Mouse (Mus musculus): ENCODE data around the gene Kbtbd4. TPM values are rescaled to one million over a fixed set of nuclear protein-coding genes. Genes with fewer than 3 reads are reported as not detected.
"Not testable (repeated sequence)": the region's sequence is repeated elsewhere in the genome, so short reads cannot be mapped to it uniquely, and the experiment has no call there.

The Kbtbd4 gene
- polyA plus RNA-seq, 1 experiment from 2014 or later, result 58.0 TPM

DNA sequence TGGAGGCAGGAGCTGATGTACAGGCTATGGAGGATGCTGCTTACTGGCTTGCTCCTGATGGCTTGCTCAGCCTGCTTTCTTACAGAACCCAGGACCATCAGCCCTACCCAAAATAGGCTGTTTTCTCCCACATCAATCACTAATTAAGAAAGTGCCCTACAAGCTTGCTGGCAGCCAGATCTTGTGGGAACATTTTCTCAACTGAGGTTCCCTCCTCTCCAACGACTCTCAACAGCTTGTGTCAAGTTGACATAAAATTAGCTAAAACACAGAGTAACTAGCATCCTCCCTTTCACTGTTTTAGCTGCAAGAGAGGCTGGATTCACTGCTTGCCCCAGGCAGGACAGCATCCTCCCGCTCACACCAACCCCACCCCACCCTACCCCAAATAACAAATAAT is 22.7 kb upstream of the Kbtbd4 start:
- H3K36me3 ChIP-seq, result no peaks in the 10 kb centered on the region
- H3K4me3 ChIP-seq, result no peak overlapping the region
- ATAC-seq (ENCODE audit: low FRiP score, low read depth), result no peak
- H3K9ac ChIP-seq, result no peak overlapping the region
- H3K4me1 ChIP-seq (replicated peaks), result peaks cover 38% of the 10 kb centered on the region
- WGBS, result 80% methylated on average over 2 of the region's 2 CpGs
- H3K4me2 ChIP-seq, result no peak overlapping the region
- H3K9me3 ChIP-seq, result no peaks in the 10 kb centered on the region
- no peak overlapping the region for H3K27ac ChIP-seq (replicated peaks)
- H3K27me3 ChIP-seq, result no peaks in the 10 kb centered on the region

DNA sequence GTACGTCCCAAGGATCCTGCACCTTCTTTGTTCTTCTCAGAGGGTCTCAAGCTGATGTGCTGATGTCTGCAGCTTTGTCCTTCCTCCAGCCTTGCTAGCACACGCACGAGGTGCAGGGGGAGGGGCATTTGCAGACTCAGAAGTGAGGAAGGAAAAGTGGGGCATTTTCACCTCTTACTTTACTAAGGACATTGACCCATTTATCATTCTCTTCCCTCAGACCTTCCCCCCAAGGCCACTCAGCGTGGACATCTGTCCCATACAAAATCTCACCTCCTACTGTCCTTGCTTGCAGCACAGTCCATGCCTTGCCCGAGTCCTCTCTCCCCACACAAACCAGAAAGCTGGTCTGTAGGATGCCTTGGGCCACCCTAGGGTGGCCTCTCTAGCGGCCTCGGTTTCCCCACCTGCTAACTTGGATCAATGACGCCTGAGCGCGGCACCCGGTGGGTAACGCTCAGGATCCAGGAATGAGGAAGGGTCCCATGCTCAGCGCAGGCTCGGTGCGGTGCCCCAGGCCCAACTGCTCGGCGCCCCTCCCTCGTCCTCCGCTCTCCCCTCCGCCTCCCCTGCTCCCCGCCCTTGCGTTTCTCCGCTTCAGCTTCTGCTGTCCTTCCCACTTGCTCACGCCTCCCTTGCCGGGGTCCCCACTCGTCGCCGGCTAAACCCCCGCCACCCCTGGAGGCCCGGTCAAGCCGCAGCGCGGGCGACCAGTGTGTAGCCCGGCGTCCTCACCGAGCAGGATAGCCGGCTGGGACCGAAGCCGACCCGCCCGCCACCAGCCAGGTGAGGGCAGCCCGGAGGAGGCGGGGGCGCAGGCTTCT is 19.1 kb upstream of the Kbtbd4 start, which contains the start of gene C1qtnf4:
Gene C1qtnf4, plus strand, starts transcription at position 643 of the 824 bp plus-strand sequence.
- Histone ChIP-seq H3K27me3 (no peaks in the 10 kb centered on the region), H3K9me3 (no peaks in the 10 kb centered on the region), H3K27ac (replicated peaks) (peak within 1 kb of the TSS; percentile 93), H3K36me3 (no peaks in the 10 kb centered on the region), H3K9ac (peak within 1 kb of the TSS; percentile 85), H3K4me3 (peak within 1 kb of the TSS; percentile 68), H3K4me2 (peak within 1 kb of the TSS; percentile 79), H3K4me1 (replicated peaks) (peaks cover 58% of the 10 kb centered on the region)
- under 1% methylated on average over 45 of the region's 45 CpGs for WGBS
- peak; percentile 86 for ATAC-seq (ENCODE audit: low FRiP score, low read depth)

DNA sequence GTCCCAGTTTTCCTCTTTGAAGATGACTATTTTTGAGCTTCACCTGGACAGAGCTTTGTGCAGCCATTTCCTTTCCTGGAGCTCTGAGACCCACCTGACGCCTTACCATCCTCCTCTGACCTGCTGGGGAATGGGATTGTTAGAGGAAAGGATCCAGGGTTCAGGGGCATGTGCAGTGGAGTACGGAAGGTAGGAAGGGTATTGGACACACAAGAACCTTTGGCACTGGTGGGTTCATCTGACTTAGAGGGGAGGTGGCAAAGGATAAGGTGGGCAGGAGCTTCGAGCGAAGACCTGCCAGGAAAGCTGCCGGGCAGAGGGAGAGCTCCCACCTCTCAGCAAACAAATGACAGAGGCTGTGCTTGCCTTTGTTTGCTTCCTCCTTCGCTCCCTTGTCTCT is 18.1 kb upstream of the Kbtbd4 start:
- ATAC-seq (ENCODE audit: low FRiP score, low read depth), result no peak
- WGBS, result 10% methylated on average over 6 of the region's 6 CpGs
- H3K9ac ChIP-seq, result peak overlapping the region; percentile 85
- H3K4me2 ChIP-seq, result peak overlapping the region; percentile 79
- H3K9me3 ChIP-seq, result no peaks in the 10 kb centered on the region
- H3K4me1 ChIP-seq (replicated peaks), result peaks cover 56% of the 10 kb centered on the region
- no peaks in the 10 kb centered on the region for H3K27me3 ChIP-seq
- H3K4me3 ChIP-seq, result peak overlapping the region; percentile 68
- H3K36me3 ChIP-seq, result 0 out of 2 replicates have a peak, but pooled peaks cover 2% of the 10 kb centered on the region
- peak overlapping the region; percentile 93 for H3K27ac ChIP-seq (replicated peaks)

DNA sequence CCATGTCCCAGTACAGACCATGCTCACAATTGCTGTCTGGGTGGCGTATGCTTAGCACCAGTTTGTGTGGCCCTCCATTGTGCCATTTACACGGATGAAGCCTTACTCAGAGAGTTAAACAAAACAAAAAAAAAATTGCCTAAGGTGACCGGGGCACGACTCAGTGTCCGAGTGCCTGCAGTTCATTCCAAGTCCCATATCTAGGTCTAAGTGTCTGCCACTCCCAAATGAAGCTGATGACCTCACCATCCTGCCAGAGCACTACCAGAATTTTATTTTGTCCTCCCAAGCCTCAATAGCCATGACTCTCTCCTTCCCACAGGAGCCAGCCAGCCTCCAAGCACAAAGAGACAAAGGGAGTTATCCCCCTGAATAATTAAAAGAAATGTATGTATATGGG is 16.9 kb upstream of the Kbtbd4 start:
- peaks cover 63% of the 10 kb centered on the region for H3K4me1 ChIP-seq (replicated peaks)

DNA sequence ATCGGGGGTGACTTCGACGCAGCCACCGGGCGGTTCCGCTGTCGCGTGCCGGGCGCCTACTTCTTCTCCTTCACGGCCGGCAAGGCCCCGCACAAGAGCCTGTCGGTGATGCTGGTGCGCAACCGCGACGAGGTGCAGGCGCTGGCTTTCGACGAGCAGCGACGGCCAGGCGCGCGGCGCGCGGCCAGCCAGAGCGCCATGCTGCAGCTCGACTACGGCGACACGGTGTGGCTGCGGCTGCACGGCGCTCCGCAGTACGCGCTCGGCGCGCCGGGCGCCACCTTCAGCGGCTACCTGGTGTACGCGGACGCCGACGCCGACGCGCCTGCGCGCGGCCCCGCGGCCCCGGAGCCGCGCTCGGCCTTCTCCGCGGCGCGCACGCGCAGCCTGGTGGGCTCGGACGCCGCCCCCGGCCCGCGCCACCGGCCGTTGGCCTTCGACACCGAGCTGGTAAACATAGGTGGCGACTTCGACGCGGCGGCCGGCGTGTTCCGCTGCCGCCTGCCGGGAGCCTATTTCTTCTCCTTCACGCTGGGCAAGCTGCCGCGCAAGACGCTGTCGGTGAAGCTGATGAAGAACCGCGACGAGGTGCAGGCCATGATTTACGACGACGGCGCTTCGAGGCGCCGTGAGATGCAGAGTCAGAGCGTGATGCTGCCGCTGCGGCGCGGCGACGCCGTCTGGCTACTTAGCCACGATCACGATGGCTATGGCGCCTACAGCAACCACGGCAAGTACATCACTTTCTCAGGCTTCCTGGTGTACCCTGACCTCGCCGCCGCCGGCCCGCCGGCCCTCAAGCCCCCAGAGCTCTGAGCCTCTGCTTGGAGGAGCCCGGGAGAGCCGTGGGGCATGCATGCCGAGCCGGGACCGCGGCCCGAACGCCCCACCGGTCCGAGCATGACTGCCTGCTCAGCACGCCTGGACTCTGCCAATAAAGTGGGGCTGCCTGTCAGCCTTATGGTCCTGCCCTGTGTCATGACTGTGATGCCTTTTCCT is 14.7 kb upstream of the Kbtbd4 start:
- peak; percentile 48 for ATAC-seq (ENCODE audit: low FRiP score, low read depth)
- Histone ChIP-seq H3K36me3 (peaks cover 17% of the 10 kb centered on the region; the same call in 1 of the 2 replicates), H3K27ac (replicated peaks) (peak overlapping the region; percentile 77), H3K27me3 (no peaks in the 10 kb centered on the region), H3K9ac (peak overlapping the region; percentile 43), H3K4me1 (replicated peaks) (peaks cover 49% of the 10 kb centered on the region), H3K4me3 (peak overlapping the region; percentile 44), H3K4me2 (peak overlapping the region; percentile 79), H3K9me3 (no peaks in the 10 kb centered on the region)
- 3% methylated on average over 126 of the region's 133 CpGs for WGBS

More for the DNA sequence above, 16.9 kb upstream of the Kbtbd4 start:
- no peak for ATAC-seq (ENCODE audit: low FRiP score, low read depth)
- 73% methylated on average over 5 of the region's 5 CpGs for WGBS
- Histone ChIP-seq H3K4me2 (peak overlapping the region; percentile 79), H3K27ac (replicated peaks) (peak overlapping the region; percentile 93), H3K9ac (peak overlapping the region; percentile 85), H3K27me3 (no peaks in the 10 kb centered on the region), H3K36me3 (peaks cover 8% of the 10 kb centered on the region; the same call in 1 of the 2 replicates), H3K4me3 (peak overlapping the region; percentile 68), H3K9me3 (no peaks in the 10 kb centered on the region)

DNA sequence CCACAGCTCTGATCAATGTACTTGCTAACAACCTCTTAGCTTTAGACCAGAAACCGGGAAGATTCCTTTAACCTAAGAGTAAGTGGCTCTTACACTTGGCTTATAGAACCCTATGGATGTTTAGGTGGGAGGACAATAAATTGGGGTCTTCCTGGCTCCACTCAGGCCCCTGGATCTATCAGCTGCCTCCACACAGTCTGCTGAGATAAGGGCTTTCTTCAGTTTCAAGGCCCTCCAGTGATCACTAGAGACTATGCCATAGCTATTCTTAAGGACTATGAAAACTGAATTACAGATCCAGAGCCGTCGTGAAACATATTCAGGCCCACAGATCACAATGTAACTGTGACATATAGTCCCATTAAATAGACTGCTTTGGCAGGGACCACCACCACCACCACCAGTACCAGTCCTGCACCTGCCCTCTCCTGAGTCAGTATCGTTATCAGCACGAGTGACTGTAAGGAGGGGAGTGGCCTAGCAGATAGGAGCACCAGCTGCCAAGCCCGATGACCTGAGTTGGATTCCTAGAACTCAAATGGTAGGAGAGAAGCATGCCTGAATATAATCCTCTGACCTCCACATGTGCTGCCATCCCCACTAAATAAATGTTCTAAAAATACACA is 10.8 kb upstream of the Kbtbd4 start:
- Histone ChIP-seq H3K36me3 (peaks cover 39% of the 10 kb centered on the region), H3K9me3 (no peaks in the 10 kb centered on the region), H3K27me3 (no peaks in the 10 kb centered on the region), H3K9ac (no peak overlapping the region), H3K27ac (replicated peaks) (no peak overlapping the region), H3K4me1 (replicated peaks) (peaks cover 29% of the 10 kb centered on the region), H3K4me2 (no peak overlapping the region), H3K4me3 (no peak overlapping the region)
- WGBS, result 93% methylated on average over 6 of the region's 6 CpGs
- ATAC-seq (ENCODE audit: low FRiP score, low read depth), result no peak

GRCm38 (mm10) chr2:90894299-90894677 is 10.3 kb upstream of the Kbtbd4 start:
- not testable (repeated sequence) for H3K4me2 ChIP-seq; H3K9ac ChIP-seq; H3K9me3 ChIP-seq; H3K27me3 ChIP-seq; H3K27ac ChIP-seq (replicated peaks); ATAC-seq (ENCODE audit: low FRiP score, low read depth); H3K4me3 ChIP-seq
- Histone ChIP-seq H3K36me3 (peaks cover 39% of the 10 kb centered on the region), H3K4me1 (replicated peaks) (peaks cover 24% of the 10 kb centered on the region)
- 91% methylated on average over 3 of the region's 3 CpGs for WGBS

DNA sequence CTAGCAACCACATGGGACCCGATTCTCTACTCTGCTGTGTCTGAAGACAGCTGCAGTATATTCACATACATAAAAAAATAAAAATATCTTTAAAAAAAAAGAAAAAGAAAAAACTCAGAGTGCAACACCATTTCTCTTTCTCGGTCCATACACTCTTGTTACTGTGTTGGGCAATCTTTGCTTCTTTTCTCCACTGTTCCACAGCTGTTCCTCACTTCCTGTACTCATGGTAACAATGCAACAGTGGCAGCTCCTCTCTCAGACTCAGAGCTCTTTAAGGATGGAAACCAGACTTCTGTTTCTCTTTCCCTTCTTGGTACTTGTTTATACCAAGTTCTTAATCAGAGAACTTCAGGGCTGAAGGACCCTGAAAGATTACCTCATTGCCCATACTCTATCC is 1.1 kb upstream of the Kbtbd4 start:
- WGBS, result 92% methylated on average over 2 of the region's 2 CpGs
- H3K27ac ChIP-seq (replicated peaks), result peak overlapping the region; percentile 95; the same call in 1 of the 2 replicates
- no peak for ATAC-seq (ENCODE audit: low FRiP score, low read depth)

GRCm38 (mm10) chr2:90904856-90905224 is 300 bp downstream of the Kbtbd4 start:
- peaks cover 44% of the 10 kb centered on the region for H3K36me3 ChIP-seq
- 0% methylated on average over 21 of the region's 21 CpGs for WGBS

More for the DNA sequence above, 1.1 kb upstream of the Kbtbd4 start:
- no peaks in the 10 kb centered on the region for H3K27me3 ChIP-seq
- H3K36me3 ChIP-seq, result peaks cover 33% of the 10 kb centered on the region
- peak overlapping the region; percentile 80 for H3K4me3 ChIP-seq
- H3K9me3 ChIP-seq, result no peaks in the 10 kb centered on the region
- H3K4me1 ChIP-seq (replicated peaks), result peaks cover 37% of the 10 kb centered on the region
- H3K4me2 ChIP-seq, result peak overlapping the region; percentile 72
- H3K9ac ChIP-seq, result peak overlapping the region; percentile 88

GRCm38 (mm10) chr2:90906721-90907120 is 2.2 kb downstream of the Kbtbd4 start:
- no peak overlapping the region for H3K9ac ChIP-seq
- no peak for ATAC-seq (ENCODE audit: low FRiP score, low read depth)
- no peaks in the 10 kb centered on the region for H3K27me3 ChIP-seq
- peaks cover 50% of the 10 kb centered on the region for H3K36me3 ChIP-seq
- no peaks in the 10 kb centered on the region for H3K9me3 ChIP-seq
- no peak overlapping the region for H3K4me2 ChIP-seq
- no peak overlapping the region for H3K27ac ChIP-seq (replicated peaks)
- no peak overlapping the region for H3K4me3 ChIP-seq
- WGBS, result 95% methylated on average over 2 of the region's 2 CpGs
- H3K4me1 ChIP-seq (replicated peaks), result peaks cover 37% of the 10 kb centered on the region

More at GRCm38 (mm10) chr2:90904856-90905224, 300 bp downstream of the Kbtbd4 start:
- no peaks in the 10 kb centered on the region for H3K9me3 ChIP-seq
- peaks cover 37% of the 10 kb centered on the region for H3K4me1 ChIP-seq (replicated peaks)
- no peaks in the 10 kb centered on the region for H3K27me3 ChIP-seq
- peak overlapping the region; percentile 80 for H3K4me3 ChIP-seq
- H3K9ac ChIP-seq, result peak overlapping the region; percentile 88
- peak overlapping the region; percentile 64 for H3K4me2 ChIP-seq
- peak overlapping the region; percentile 95 for H3K27ac ChIP-seq (replicated peaks)
- no peak; the same call in 1 of the 2 replicates for ATAC-seq (ENCODE audit: low FRiP score, low read depth)

DNA sequence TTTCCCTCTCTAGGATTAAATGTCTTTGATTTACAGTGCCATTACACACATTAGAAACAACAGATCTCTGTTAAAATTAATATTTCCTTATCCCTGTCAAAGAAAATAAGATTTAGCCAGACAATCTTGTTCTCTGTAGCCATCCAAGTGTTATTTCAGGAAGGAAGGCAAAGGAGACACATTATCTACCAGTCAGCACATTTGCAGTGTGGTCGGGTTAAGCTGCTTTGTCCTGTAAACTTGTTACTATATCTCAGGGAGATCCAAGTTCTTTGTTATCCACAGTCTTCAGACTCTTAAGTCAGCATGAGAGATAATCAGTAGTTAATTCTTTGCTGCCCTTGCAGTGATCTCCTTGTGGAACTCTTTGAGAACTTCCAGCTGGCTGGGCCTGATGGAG is 6.3 kb downstream of the Kbtbd4 start:
- Histone ChIP-seq H3K36me3 (peaks cover 64% of the 10 kb centered on the region), H3K9ac (no peak overlapping the region), H3K4me1 (replicated peaks) (peaks cover 33% of the 10 kb centered on the region), H3K4me2 (no peak overlapping the region), H3K9me3 (no peaks in the 10 kb centered on the region), H3K27me3 (no peaks in the 10 kb centered on the region), H3K4me3 (no peak overlapping the region), H3K27ac (replicated peaks) (no peak overlapping the region)
- WGBS, result 91% methylated on average over 1 of the region's 1 CpGs
- ATAC-seq (ENCODE audit: low FRiP score, low read depth), result no peak

All from hindbrain, embryonic 15.5 days (tissue).